Mouse (Mus musculus) MEL (cell line): ENCODE data around the gene Mab21l3. TPM values are rescaled to one million over a fixed set of nuclear protein-coding genes. Genes with fewer than 3 reads are reported as not detected.

Experiments used
- DNase-seq: peaks from one replicate; pipeline ENCODE4 v3.0.0; 2011; ENCODE audit warnings: low read depth, low spot score
- H3K27ac ChIP-seq: 2 replicates; pipeline ENCODE4 v1.5.1; 2012; ENCODE audit warnings: low read depth, mild to moderate bottlenecking, control low read depth, low read length, moderate library complexity; ENCODE audit not compliant: control insufficient read depth
- H3K27me3 ChIP-seq, 2 experiments: fragments of 150-350 bp in 1 of 2; sonication (generic) in 1 of 2; 2 replicates each; pipeline ENCODE4 v1.6.1; 2012; ENCODE audit warnings: low read length in 2 of 2, mild to moderate bottlenecking in 2 of 2, improper control_type of control experiment in 1 of 2, moderate library complexity in 1 of 2; ENCODE audit not compliant: insufficient read depth in 2 of 2, control insufficient read depth in 1 of 2
- H3K36me3 ChIP-seq, 2 experiments: 2 replicates each; pipeline ENCODE4 v1.6.1; 2012 to 2014; ENCODE audit warnings: low read length in 2 of 2, improper control_type of control experiment in 1 of 2, inconsistent platforms in 1 of 2, mild to moderate bottlenecking in 1 of 2; ENCODE audit not compliant: insufficient read depth in 2 of 2, control insufficient read depth in 1 of 2
- H3K4me1 ChIP-seq, 2 experiments: fragments of 150-350 bp in 1 of 2; sonication (generic) in 1 of 2; 2 replicates each; pipeline ENCODE4 v1.6.1; 2012; ENCODE audit warnings: low read length in 2 of 2, improper control_type of control experiment in 1 of 2, mild to moderate bottlenecking in 1 of 2; ENCODE audit not compliant: insufficient read depth in 2 of 2, control insufficient read depth in 1 of 2
- H3K4me3 ChIP-seq, 2 experiments: fragments of 150-350 bp in 1 of 2; sonication (generic) in 1 of 2; 2 replicates each; pipeline ENCODE4 v1.5.1; 2012; ENCODE audit warnings: low read depth in 2 of 2, low read length in 2 of 2, mild to moderate bottlenecking in 2 of 2, moderate library complexity in 2 of 2, control low read depth in 1 of 2, improper control_type of control experiment in 1 of 2; ENCODE audit not compliant: control insufficient read depth in 1 of 2, insufficient read depth in 1 of 2
- H3K79me2 ChIP-seq: 2 replicates; pipeline ENCODE4 v1.6.1; 2012; ENCODE audit warnings: mild to moderate bottlenecking, low read length, moderate library complexity; ENCODE audit not compliant: control insufficient read depth, poor library complexity, insufficient read depth
- H3K9ac ChIP-seq: 2 replicates; pipeline ENCODE4 v1.6.1; 2012; ENCODE audit warnings: low read depth, mild to moderate bottlenecking, control low read depth, low read length, moderate library complexity; ENCODE audit not compliant: control insufficient read depth, poor library complexity, severe bottlenecking
- H3K9me3 ChIP-seq: fragments of 150-350 bp; sonication (generic); replicated peaks from 2 replicates; pipeline ENCODE4 v1.6.1; 2012; ENCODE audit warnings: mild to moderate bottlenecking, low read length, improper control_type of control experiment, moderate library complexity; ENCODE audit not compliant: insufficient read depth
- BHLHE40 ChIP-seq: IDR thresholded peaks from 2 replicates; pipeline ENCODE4 v1.6.1; 2012; ENCODE audit warnings: low read depth, mild to moderate bottlenecking, inconsistent platforms, low read length, improper control_type of control experiment, borderline replicate concordance
- CHD2 ChIP-seq: IDR thresholded peaks from 2 replicates; pipeline ENCODE4 v1.6.1; 2011; ENCODE audit warnings: low read length, improper control_type of control experiment
- CTCF ChIP-seq, 3 experiments: IDR thresholded peaks in 2 of 3; conservative IDR thresholded peaks in 1 of 3; 2 replicates each; pipeline ENCODE4 v1.5.1; 2011 to 2012; ENCODE audit warnings: low read length in 3 of 3, low read depth in 2 of 3, mild to moderate bottlenecking in 2 of 3, improper control_type of control experiment in 1 of 3, inconsistent platforms in 1 of 3, mixed read lengths in 1 of 3, moderate library complexity in 1 of 3; ENCODE audit not compliant: control insufficient read depth in 1 of 3, insufficient read depth in 1 of 3, poor library complexity in 1 of 3, severe bottlenecking in 1 of 3
- E2F4 ChIP-seq: IDR thresholded peaks from 2 replicates; pipeline ENCODE4 v1.6.1; 2011; ENCODE audit warnings: low read depth, low read length, improper control_type of control experiment, borderline replicate concordance
- EP300 ChIP-seq, 2 experiments: IDR thresholded peaks; 2 replicates each; pipeline ENCODE4 v1.6.1; 2011; ENCODE audit warnings: improper control_type of control experiment in 2 of 2, low read length in 2 of 2, low read depth in 1 of 2, mild to moderate bottlenecking in 1 of 2
- GATA1 ChIP-seq: IDR thresholded peaks from 2 replicates; pipeline ENCODE4 v1.6.1; 2011; ENCODE audit warnings: low read depth, low read length, improper control_type of control experiment
- MAFK ChIP-seq: IDR thresholded peaks from 2 replicates; pipeline ENCODE4 v1.6.1; 2011; ENCODE audit warnings: low read depth, mild to moderate bottlenecking, low read length, improper control_type of control experiment, borderline replicate concordance
- MAX ChIP-seq: IDR thresholded peaks from 2 replicates; pipeline ENCODE4 v1.6.1; 2011; ENCODE audit warnings: low read length, improper control_type of control experiment
- MEF2A ChIP-seq: IDR thresholded peaks from 2 replicates; pipeline ENCODE4 v1.6.1; 2014; ENCODE audit warnings: low read depth, mild to moderate bottlenecking, inconsistent platforms, low read length, improper control_type of control experiment; ENCODE audit not compliant: poor library complexity, insufficient replicate concordance, severe bottlenecking; ENCODE audit errors: extremely low read depth
- MXI1 ChIP-seq: IDR thresholded peaks from 2 replicates; pipeline ENCODE4 v1.6.1; 2011; ENCODE audit warnings: mild to moderate bottlenecking, low read depth, low read length, improper control_type of control experiment
- NELFE ChIP-seq: IDR thresholded peaks from 2 replicates; pipeline ENCODE4 v1.6.1; 2011; ENCODE audit warnings: low read depth, low read length, improper control_type of control experiment
- NRF1 ChIP-seq: IDR thresholded peaks from 2 replicates; pipeline ENCODE4 v1.6.1; 2014; ENCODE audit warnings: low read depth, mild to moderate bottlenecking, inconsistent platforms, low read length, improper control_type of control experiment, moderate library complexity; ENCODE audit not compliant: poor library complexity, insufficient read depth, severe bottlenecking
- POLR2A ChIP-seq, 2 experiments: IDR thresholded peaks; 2 replicates each; pipeline ENCODE4 v1.6.1; 2011 to 2012; ENCODE audit warnings: low read length in 2 of 2, mild to moderate bottlenecking in 2 of 2, control low read depth in 1 of 2, improper control_type of control experiment in 1 of 2, low read depth in 1 of 2, moderate library complexity in 1 of 2; ENCODE audit not compliant: control insufficient read depth in 1 of 2, insufficient read depth in 1 of 2, poor library complexity in 1 of 2
- POLR2AphosphoS2 ChIP-seq: IDR thresholded peaks from 2 replicates; pipeline ENCODE4 v1.6.1; 2011; ENCODE audit warnings: low read length, improper control_type of control experiment
- RAD21 ChIP-seq: IDR thresholded peaks from 2 replicates; pipeline ENCODE4 v1.6.1; 2011; ENCODE audit warnings: mild to moderate bottlenecking, low read depth, low read length, improper control_type of control experiment
- RCOR1 ChIP-seq: IDR thresholded peaks from 2 replicates; pipeline ENCODE4 v1.6.1; 2012; ENCODE audit warnings: low read depth, mild to moderate bottlenecking, inconsistent platforms, low read length, improper control_type of control experiment
- SMC3 ChIP-seq: IDR thresholded peaks from 2 replicates; pipeline ENCODE4 v1.6.1; 2011; ENCODE audit warnings: low read depth, low read length, improper control_type of control experiment
- UBTF ChIP-seq: IDR thresholded peaks from 2 replicates; pipeline ENCODE4 v1.6.1; 2012; ENCODE audit warnings: low read depth, mild to moderate bottlenecking, inconsistent platforms, low read length, improper control_type of control experiment, moderate library complexity, borderline replicate concordance; ENCODE audit not compliant: insufficient read depth
- USF1 ChIP-seq: IDR thresholded peaks from 2 replicates; pipeline ENCODE4 v1.6.1; 2014; ENCODE audit warnings: low read depth, mild to moderate bottlenecking, inconsistent platforms, low read length, improper control_type of control experiment, moderate library complexity
- ZC3H11A ChIP-seq: IDR thresholded peaks from 2 replicates; pipeline ENCODE4 v1.6.1; 2012; ENCODE audit warnings: low read depth, mild to moderate bottlenecking, inconsistent platforms, low read length, improper control_type of control experiment
- ZKSCAN1 ChIP-seq: IDR thresholded peaks from 2 replicates; pipeline ENCODE4 v1.6.1; 2012; ENCODE audit warnings: low read depth, mild to moderate bottlenecking, inconsistent platforms, low read length, improper control_type of control experiment, moderate library complexity
- ZNF384 ChIP-seq: IDR thresholded peaks from 2 replicates; pipeline ENCODE4 v1.6.1; 2012; ENCODE audit warnings: low read depth, mild to moderate bottlenecking, inconsistent platforms, low read length, improper control_type of control experiment
- polyA plus RNA-seq, 2 experiments: library from polyadenylated mRNA; stranded (reverse) in 1 of 2; unstranded in 1 of 2; fragments of >175 nt in 1 of 2; fragments of >200 nt in 1 of 2; gene quantifications; 2 replicates each; pipeline versions ENCODE4 v1.2.1 to v1.2.4; 2012; ENCODE audit warnings: low replicate concordance in 2 of 2, low read depth in 1 of 2; ENCODE audit not compliant: insufficient read length in 2 of 2, insufficient read depth in 1 of 2, missing spikeins in 1 of 2
- total RNA-seq: library from RNA; depleted of rRNA; stranded (reverse); fragments of 300-350 nt; gene quantifications from 2 replicates; pipeline ENCODE4 v1.2.3, GENCODE M21; 2012

Mab21l3 gene
- total and polyA plus RNA-seq, 3 experiments, result 0.04 TPM; not detected in 2

DNA sequence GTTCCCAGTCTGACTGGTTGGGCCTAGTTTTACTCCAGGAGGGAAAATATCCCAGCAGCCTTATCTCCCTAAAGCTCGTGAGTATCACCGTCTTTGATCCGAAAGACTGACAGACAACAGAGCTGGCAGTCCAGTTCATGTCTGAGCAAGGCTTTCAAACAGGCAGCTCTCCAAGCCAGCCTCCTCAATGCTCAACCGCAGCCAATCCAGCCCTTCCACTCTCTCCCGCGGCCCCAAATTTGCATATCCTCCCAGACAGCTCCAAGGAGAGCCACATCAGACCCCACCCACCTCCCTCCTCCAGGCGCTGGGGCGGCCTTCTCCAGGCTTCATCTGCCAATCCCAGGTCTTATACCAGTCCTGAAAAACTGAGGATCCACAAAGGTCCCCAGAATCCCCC lies 12.7 kb downstream of the Mab21l3 start:
- Histone ChIP-seq H3K9ac (no peak overlapping the region), H3K4me3 (no peak overlapping the region), H3K36me3 (no peaks in the 10 kb centered on the region), H3K79me2 (no peaks in the 10 kb centered on the region), H3K9me3 (no peaks in the 10 kb centered on the region), H3K4me1 (no peaks in the 10 kb centered on the region), H3K27ac (no peak overlapping the region), H3K27me3 (no peaks in the 10 kb centered on the region)
- DNase-seq, result peak; percentile 18
- no peak for TF ChIP-seq POLR2AphosphoS2
- no peak for TF ChIP-seq MEF2A
- no peak for TF ChIP-seq BHLHE40
- no peak for TF ChIP-seq ZC3H11A
- TF ChIP-seq UBTF, result no peak
- no peak for TF ChIP-seq RCOR1
- no peak for TF ChIP-seq MAFK
- TF ChIP-seq RAD21, result no peak
- TF ChIP-seq EP300 (IDR thresholded peaks at IDR 0.05; ENCODE audit: low read depth in 1 of 2, low read length in 2 of 2), result no peak
- no peak for TF ChIP-seq E2F4
- TF ChIP-seq CTCF (IDR thresholded peaks at IDR 0.05 in 2 of 3, conservative IDR thresholded peaks at IDR 0.05 in 1 of 3; ENCODE audit: control insufficient read depth in 1 of 3, insufficient read depth in 1 of 3, low read depth in 2 of 3, low read length in 3 of 3, poor library complexity in 1 of 3, severe bottlenecking in 1 of 3), result no peak
- TF ChIP-seq CHD2, result no peak
- TF ChIP-seq MXI1, result no peak
- no peak for TF ChIP-seq ZNF384
- TF ChIP-seq NRF1, result no peak
- no peak for TF ChIP-seq NELFE
- TF ChIP-seq POLR2A (IDR thresholded peaks at IDR 0.05; ENCODE audit: control insufficient read depth in 1 of 2, insufficient read depth in 1 of 2, low read depth in 1 of 2, low read length in 2 of 2, poor library complexity in 1 of 2), result no peak

DNA sequence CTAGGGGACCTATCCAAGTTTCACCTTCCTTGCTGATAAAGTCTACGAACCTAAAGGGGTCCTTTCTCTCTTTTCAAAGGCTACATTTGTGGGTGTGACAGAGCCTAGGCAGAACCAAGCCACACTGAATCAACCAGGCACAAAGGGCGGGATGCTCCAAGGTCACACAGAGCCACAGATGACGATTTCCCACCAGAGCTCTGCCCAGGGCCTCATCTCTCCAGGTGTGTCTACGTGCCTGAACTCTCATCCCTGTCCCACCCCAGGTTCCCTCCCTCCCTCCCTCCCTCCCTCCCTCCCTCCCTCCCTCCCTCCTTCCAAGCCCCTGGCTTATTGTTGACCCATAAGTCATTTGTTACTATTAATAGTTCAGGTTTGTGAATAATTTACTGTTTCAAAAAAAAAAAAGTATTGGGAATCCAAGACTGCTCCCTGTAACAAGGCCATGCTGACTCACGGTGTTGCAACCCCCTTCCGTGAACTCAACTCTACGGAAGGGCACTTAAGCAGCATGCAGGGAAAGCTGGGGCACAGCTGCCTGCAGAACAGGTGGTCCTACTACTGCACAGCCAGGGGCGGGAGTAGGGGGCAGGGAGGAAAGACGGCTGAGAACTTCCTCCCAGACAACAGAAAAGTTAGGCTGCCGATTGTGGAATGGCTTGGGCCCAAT lies 17.4 kb downstream of the Mab21l3 start:
- Histone ChIP-seq H3K9ac (no peak overlapping the region), H3K36me3 (no peaks in the 10 kb centered on the region), H3K27me3 (no peaks in the 10 kb centered on the region), H3K79me2 (no peaks in the 10 kb centered on the region), H3K4me3 (no peak overlapping the region), H3K9me3 (no peaks in the 10 kb centered on the region), H3K27ac (no peak overlapping the region), H3K4me1 (no peaks in the 10 kb centered on the region)
- no peak for TF ChIP-seq SMC3
- TF ChIP-seq UBTF, result no peak
- TF ChIP-seq USF1, result no peak
- TF ChIP-seq GATA1, result no peak
- TF ChIP-seq MAX, result no peak
- no peak for TF ChIP-seq MEF2A
- no peak for TF ChIP-seq ZKSCAN1
- no peak for TF ChIP-seq CHD2
- no peak for DNase-seq
